Mouse (Mus musculus): Measurements from ENCODE around the gene Pld3.

- TF ChIP-seq CTCF (IDR thresholded peaks at IDR 0.05; ENCODE audit: extremely low read depth, insufficient read depth, low read length) (no peak), POLR2A (IDR thresholded peaks at IDR 0.05; ENCODE audit: extremely low read depth, insufficient read depth, low read length) (no peak)
These were observed 29.2 kb downstream of the Pld3 start for GRCm38 (mm10) chr7:27523805-27524204.

All from cortical plate, adult 2 months (tissue).